Mouse (Mus musculus): Measurements from ENCODE around the gene Enam. TPM values are rescaled to one million over a fixed set of nuclear protein-coding genes. Genes with fewer than 3 reads are reported as not detected.

The Enam gene
- polyA plus RNA-seq (2012; rRNA removed), result not detected in 2 replicates

DNA sequence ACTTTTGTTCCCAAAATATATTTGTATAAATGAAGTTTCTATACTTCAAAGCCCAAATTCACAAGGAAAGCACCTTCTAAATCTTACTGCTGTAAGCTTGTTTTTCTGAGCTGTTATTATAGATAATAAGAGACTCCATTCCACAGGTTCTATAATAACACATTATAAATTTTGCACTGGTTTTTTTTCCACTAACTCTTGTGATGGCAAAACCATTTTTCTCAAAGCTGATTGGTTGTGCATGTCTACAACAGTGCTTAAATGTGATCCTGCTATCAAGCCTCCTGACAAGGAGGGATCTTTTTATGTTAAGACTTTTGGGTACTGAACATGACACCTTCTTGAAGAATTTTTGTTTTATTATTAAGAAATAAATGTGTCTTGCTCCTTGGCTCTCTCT is at the start of gene Enam:
Gene Enam (plus strand): TSS at position 301 of the 400 bp plus-strand sequence.

DNA sequence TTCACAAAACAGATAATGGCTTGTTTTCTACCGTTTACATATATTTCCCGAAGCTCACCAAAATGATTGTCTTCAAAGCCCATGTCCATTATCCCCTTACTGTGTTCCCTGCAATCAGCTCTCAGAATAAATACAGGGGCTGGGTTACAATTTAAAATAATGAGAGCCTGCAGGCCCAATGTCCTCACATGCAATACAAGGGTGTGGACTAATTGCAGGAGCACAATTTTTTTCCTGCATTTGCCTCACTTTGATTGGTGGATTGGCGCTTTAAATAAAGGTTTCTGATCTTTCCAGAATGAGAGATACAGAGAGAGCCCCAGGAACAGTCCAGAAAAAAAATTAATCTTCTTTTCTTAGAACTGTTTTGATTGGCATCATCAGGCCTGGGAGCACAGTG is 32.1 kb upstream of the Enam start, which contains the start of gene Ambn:
Gene Ambn (plus strand): TSS at position 301 of the 400 bp plus-strand sequence.

DNA sequence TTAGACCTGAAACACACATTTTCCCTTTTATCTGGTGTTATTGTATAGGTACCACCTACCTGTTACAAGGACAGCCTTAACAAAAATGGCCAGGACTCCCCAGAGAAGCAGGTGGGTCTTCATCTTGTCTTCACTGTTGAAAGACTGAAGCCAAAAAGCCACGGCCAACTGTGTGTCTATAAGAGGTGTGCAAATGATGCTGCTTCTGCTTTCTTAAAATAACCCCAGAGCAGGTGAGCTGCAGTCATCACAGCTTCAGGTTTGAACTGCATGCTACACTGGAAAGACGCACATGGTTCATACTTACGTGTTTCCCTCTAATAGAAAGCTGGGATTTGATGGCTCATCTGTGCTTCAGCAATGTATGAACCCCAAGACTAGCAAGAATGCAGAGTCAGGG is 39.9 kb downstream of the Enam start, which contains the start of gene Jchain:
Gene Jchain (minus strand): TSS at position 235 of the 400 bp plus-strand sequence.

DNA sequence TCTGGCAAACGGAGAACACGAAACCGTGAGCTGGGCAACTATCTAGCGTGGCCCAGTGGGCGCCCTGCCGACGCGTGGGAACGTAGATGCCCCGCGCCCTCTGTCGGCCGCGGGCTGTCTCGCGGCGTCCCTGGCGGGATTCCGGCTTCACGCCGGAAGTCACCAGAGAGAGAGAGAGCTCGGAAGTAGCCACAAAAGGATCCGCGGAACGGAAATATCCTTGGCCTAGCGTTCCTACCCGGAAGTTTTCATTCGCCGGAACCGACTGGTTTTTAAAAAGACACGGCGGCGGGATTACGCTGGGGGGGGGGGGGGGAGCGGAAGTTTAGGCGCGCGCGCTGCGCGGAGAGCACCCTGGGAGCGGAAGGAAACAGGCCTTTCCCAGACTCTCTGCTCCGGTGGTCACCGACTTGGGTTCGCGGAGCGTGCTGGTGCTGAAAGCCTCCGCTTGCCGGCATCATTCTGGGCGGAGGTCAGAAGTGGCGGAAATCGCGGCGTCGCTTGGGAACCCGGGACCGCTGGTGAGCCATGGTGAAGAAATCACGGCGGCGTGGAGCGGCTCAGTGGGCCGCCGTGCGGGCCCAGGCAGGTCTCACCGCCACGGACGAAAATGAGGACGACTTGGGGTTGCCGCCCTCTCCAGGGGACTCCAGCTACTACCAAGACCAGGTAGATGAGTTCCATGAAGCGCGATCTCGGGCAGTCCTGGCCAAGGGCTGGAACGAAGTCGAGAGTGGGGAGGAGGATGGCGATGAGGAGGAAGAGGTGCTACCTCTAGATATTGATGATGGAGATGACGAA is 66.5 kb downstream of the Enam start, which contains the start of gene Utp3:
Gene Utp3 (plus strand): TSS at position 377 of the 801 bp plus-strand sequence.

Other genes with a start within 250 kb of the Enam start
- gene Gm7714, start 219.1 kb upstream of the Enam start, polyA plus RNA-seq (2012; rRNA removed), result not detected in 2 replicates
- gene Prol1, start 170.7 kb upstream of the Enam start, polyA plus RNA-seq (2012; rRNA removed), result not detected in 2 replicates
- gene Amtn, start 111.9 kb upstream of the Enam start, polyA plus RNA-seq (2012; rRNA removed), result not detected in 2 replicates
- 0.08 and 0.27 TPM in 2 replicates for gene Ambn, start 32.0 kb upstream of the Enam start, polyA plus RNA-seq (2012; rRNA removed)
- 1.0 and 1.8 TPM in 2 replicates for gene Jchain, start 39.9 kb downstream of the Enam start, polyA plus RNA-seq (2012; rRNA removed)
- gene Utp3, start 66.5 kb downstream of the Enam start, polyA plus RNA-seq (2012; rRNA removed), result 27.8 and 31.8 TPM in 2 replicates
- 166 and 170 TPM in 2 replicates for gene Rufy3, start 77.1 kb downstream of the Enam start, polyA plus RNA-seq (2012; rRNA removed)
- gene Grsf1, start 188.2 kb downstream of the Enam start, polyA plus RNA-seq (2012; rRNA removed), result 51.0 and 58.1 TPM in 2 replicates
- 13.2 and 13.8 TPM in 2 replicates for gene Mob1b, start 232.9 kb downstream of the Enam start, polyA plus RNA-seq (2012; rRNA removed)

Measured in central nervous system, embryonic 18 days (tissue).